Mouse (Mus musculus) E14TG2a.4 (cell line): ENCODE measurements at regions not wholly inside any gene's neighbourhood (a gene's known extent, or its start where the extent isn't known, plus 50 kb on each side); places are given as distances from the start of the nearest gene placed in this dataset.
"Not testable (repeated sequence)": the region's sequence is repeated elsewhere in the genome, so short reads cannot be mapped to it uniquely, and the experiment has no call there.

Source experiments
- CTCF ChIP-seq: conservative IDR thresholded peaks from 2 replicates; pipeline ENCODE4 v1.5.1; 2014; ENCODE audit warnings: low read length
- NANOG ChIP-seq: IDR thresholded peaks from 2 replicates; pipeline ENCODE4 v1.6.1; 2014; ENCODE audit warnings: borderline replicate concordance, low read length, mixed read lengths

DNA sequence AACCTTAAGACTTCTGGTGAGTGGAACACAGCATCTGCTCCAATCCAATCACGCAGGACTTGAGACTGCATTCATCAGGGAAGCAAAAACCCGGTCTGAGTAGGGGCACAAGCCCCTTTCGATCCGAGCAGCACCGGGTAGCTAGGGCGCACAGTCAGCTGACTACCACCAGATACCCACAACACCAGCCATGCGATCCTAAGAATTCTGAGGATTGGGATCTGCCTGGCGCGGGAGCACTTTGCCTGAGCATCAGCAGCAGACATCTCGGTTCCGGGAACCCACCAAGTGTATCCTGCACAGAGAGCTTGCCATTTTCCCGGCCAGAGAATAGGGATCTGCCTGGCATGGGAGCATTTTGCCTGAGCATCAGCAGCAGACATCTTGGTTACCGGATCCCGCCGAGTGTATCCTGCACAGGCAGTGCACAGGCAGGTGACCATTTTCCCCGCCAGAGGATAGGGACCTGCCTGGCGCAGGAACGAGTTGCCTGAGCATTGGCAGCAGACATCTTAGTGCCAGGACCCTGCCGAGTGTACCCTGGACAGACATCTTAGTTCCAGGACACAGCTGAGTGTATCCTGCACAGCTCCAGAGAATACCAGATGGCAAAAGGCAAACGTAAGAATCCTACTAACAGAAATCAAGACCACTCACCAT, 58.8 kb downstream of the Tpm3-rs7 start:
- TF ChIP-seq CTCF, NANOG: not testable (repeated sequence)
